Mouse (Mus musculus): ENCODE data around the gene Gm8369. TPM values are rescaled to one million over a fixed set of nuclear protein-coding genes. Genes with fewer than 3 reads are reported as not detected.
A peak's percentile ranks its signal among the peaks of the same experiment; 100 is the strongest.
"Not testable (repeated sequence)": the region's sequence is repeated elsewhere in the genome, so short reads cannot be mapped to it uniquely, and the experiment has no call there.

The Gm8369 gene
- under 1 TPM; 0.36 to 0.83 TPM for total RNA-seq (2021)
- long read RNA-seq, experiment 1: 0 reads
- long read RNA-seq, experiment 2: 0 reads

DNA sequence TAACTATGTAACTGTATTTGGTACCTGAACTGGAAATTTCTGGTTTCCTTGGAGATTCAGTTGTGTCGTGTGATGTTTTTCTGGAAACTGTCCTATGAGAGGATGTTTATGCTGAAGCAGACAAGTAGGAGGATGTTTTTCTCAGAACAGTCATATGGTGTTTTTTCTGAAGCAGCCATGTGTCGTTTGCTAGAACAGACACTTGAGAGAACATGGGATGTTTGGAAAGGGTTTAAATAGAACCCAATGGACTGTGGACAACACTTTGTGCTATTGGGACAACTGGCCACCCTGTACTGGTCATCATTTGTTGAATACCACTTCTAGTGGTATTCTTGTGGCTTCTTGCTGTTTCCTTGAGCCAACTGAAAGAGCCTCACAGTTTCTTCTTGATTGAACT lies at the start of gene Gm8369:
Gm8369 (plus strand) TSS at position 193 of the 400 bp plus-strand sequence.
- TF ChIP-seq CTCF (conservative IDR thresholded peaks at IDR 0.05): no peak
- Histone ChIP-seq H3K27ac (peak within 1 kb of the TSS; percentile 90), H3K4me3 (no peak within 1 kb of the TSS)
- DNase-seq (ENCODE audit: low spot score in 2 of 2): peak; percentile 40 to 75

DNA sequence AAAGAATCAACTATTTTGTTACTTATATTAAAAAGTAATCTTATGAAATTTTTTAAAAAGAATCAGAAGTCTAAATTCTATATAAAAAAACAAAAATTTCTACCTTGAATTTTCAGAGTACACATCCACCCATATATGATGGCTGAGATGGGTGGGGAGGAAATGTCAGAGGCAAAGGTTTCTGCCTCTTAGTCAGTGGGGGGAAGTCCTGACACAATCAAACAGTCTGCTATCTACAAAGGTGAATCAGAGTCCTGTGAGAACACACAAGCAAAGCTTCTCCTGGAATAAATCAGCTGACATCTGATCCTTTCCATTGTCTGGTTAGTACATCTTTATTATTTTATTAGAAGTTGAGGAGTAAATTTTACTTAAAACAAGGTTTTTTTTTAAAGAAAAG lies 42.4 kb upstream of the Gm8369 start, which contains the start of gene Ms4a4b:
Ms4a4b (plus strand) TSS at position 216 of the 400 bp plus-strand sequence.
- TF ChIP-seq CTCF (conservative IDR thresholded peaks at IDR 0.05): no peak
- no peak for DNase-seq (ENCODE audit: low spot score in 2 of 2)
- Histone ChIP-seq H3K4me3 (no peak within 1 kb of the TSS), H3K27ac (no peak within 1 kb of the TSS)

DNA sequence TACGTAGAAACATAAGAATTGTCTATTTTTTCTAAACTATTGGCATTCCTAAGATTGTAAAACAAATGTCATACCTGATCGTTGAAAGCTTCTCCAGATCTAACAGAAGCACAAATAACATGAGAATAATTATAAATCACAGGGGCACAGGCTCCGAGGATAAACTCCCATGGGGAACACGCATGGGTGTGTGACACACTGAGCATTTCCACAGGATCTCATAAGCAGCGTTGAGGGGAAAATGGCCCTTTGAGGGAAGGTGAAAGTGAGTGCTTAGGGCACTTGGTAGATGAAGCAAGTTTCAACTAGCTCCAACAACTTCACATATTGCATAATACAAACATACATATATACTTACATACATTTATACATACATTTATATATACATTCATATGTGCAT lies 41.8 kb upstream of the Gm8369 start:
- TF ChIP-seq CTCF (conservative IDR thresholded peaks at IDR 0.05): no peak
- DNase-seq (ENCODE audit: low spot score in 2 of 2): no peak
- Histone ChIP-seq H3K4me3 (no peak overlapping the region), H3K27ac (no peak overlapping the region)

DNA sequence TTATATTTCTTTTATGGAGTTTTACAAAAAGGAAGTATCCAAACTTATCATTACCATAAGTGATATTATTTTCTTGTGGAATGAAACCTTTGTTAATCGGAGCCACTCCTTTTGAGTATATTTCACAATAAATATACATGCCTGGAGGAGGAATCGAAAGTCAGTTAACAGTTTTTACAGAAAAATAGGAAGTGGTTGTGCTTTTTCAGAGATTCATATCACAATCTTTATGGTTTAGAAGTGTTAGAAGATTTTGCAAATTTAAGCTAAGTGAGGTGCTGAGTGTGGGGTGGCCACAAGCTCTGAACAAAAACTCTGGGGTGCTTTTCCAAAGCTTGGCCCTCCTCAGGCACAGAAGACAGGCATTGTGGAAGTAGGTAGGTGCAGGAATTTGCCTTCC lies 38.5 kb upstream of the Gm8369 start:
- Histone ChIP-seq H3K27ac (no peak overlapping the region), H3K4me3 (no peak overlapping the region)
- TF ChIP-seq CTCF (conservative IDR thresholded peaks at IDR 0.05): no peak
- DNase-seq (ENCODE audit: low spot score in 2 of 2): no peak

DNA sequence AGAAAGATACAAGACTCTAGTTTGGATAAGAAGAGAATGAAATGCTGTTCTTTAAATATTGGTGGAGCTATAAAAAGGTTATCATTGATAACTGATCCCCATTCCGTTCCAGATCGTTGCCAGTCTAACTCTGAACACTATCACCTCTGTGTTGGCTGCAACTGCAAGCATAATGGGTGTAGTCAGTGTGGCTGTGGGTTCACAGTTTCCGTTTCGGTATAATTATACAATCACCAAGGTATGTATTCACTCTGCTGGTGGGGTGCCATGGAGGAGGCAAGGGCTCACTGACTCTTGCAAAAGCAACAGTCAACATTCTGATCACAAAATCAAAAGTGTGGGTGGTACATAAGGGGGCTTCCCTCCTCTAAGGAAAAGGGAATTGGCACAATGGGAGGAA lies 26.7 kb upstream of the Gm8369 start:
- DNase-seq (ENCODE audit: low spot score in 2 of 2); H3K4me3 ChIP-seq; H3K27ac ChIP-seq: not testable (repeated sequence)

DNA sequence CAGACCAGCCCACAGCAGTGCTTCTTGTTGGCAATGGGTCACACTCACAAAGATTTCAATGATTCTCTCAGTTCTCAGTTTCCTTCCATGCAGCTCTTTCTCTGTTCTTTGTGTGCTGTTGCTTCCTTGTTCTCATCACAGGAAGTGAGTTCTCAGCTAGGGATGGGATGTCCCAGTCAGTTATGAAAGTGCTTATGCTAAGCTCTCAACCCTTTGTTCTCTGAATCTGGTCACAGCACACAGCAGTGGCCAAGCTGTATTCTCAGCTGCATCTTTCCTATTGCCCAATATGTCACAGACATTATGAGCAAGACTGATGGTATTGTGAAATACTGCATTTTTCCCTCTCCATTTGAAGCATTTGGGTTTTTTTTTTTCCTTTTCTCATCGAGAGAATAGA lies 20.9 kb upstream of the Gm8369 start:
- H3K27ac ChIP-seq; DNase-seq (ENCODE audit: low spot score in 2 of 2): not testable (repeated sequence)

DNA sequence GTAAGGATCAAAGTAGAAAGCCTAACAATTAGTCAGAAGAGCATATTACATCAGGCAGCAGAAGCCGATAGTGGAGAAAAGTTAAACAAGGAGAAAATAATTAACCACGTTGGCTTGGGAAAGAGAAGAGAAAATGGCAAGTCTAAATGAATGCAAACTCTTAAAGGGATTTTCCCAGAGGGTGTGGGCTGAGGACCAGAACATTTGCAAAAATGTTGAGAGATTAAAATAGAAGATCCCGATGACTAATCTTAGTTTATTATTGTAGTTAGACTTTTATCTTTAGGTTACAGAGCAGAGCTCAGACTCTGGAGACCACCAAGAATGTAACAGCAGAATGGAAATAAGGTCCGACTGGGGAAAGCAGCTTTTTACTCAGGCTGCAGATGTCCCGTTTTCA lies 19.3 kb upstream of the Gm8369 start:
- DNase-seq (ENCODE audit: low spot score in 2 of 2): no peak
- no peak overlapping the region for H3K4me3 ChIP-seq
- no peak for TF ChIP-seq CTCF (conservative IDR thresholded peaks at IDR 0.05)
- H3K27ac ChIP-seq: no peak overlapping the region

More for the DNA sequence above, 20.9 kb upstream of the Gm8369 start:
- not testable (repeated sequence) for H3K4me3 ChIP-seq

DNA sequence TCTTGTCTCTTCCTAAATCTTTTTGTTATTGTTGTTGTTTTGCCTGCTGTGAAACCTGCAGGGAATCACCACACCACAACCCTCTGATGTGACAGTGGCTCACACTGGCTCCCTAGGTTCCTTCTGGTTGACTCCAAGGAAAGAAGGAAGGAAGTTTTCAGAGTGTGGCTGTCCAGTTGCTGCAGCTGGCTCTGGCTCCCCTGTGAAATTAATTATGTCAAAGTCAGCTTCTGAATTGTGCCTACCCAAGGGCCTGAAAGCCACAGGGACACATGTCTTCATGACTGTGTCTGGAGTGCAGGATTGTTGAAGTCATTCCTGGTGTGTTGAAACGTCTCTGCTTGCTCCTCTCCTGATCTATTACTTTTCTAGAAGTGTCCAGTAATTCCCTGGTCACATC lies 17.4 kb upstream of the Gm8369 start:
- H3K27ac ChIP-seq; DNase-seq (ENCODE audit: low spot score in 2 of 2): not testable (repeated sequence)

DNA sequence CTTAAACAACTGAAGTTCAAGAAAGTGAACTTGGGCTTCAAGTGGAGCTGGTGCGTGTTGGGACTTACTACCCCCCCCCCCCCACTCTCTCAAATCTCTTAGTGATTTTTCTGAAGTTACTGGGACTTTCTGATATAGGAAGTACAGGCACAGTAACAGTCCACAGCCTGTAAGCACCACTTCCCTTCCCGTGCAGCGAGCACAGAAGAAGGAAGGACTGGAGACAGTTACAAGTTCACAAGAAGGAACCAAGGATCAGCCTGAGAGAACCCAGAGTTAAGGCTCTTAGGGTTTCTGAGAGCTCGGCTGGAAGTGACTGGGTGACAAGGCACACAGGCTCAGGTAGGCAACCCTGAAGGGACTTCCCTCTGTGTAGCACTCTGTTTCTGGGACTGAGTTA lies 16.5 kb upstream of the Gm8369 start, which contains the start of gene Ms4a6c:
Ms4a6c (plus strand) TSS at position 152 of the 400 bp plus-strand sequence.
- not testable (repeated sequence) for H3K4me3 ChIP-seq; DNase-seq (ENCODE audit: low spot score in 2 of 2)

More for the DNA sequence above, 17.4 kb upstream of the Gm8369 start:
- H3K4me3 ChIP-seq: not testable (repeated sequence)

DNA sequence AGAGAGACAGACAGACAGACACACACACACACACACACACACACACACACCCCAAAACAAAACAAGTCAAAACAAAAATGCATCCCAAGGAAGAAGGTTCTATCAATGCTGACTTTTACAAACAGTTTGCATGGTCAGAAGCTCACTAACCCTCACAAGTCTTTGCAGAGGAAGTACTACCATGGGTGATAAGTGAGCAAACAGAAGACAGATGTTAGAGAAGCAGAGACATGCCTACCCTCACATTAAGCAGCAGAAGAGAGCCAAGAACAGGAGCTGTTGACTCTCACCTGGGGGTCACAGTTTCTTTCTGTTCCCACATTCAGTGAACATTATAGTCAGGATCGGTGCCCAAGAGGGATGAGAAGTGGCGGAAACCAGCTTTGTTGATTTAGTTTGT lies 6.0 kb upstream of the Gm8369 start:
- Histone ChIP-seq H3K4me3 (no peak overlapping the region), H3K27ac (no peak overlapping the region)
- no peak for DNase-seq (ENCODE audit: low spot score in 2 of 2)
- TF ChIP-seq CTCF (conservative IDR thresholded peaks at IDR 0.05): no peak

More for the DNA sequence above, 16.5 kb upstream of the Gm8369 start, which contains the start of gene Ms4a6c:
- not testable (repeated sequence) for H3K27ac ChIP-seq

DNA sequence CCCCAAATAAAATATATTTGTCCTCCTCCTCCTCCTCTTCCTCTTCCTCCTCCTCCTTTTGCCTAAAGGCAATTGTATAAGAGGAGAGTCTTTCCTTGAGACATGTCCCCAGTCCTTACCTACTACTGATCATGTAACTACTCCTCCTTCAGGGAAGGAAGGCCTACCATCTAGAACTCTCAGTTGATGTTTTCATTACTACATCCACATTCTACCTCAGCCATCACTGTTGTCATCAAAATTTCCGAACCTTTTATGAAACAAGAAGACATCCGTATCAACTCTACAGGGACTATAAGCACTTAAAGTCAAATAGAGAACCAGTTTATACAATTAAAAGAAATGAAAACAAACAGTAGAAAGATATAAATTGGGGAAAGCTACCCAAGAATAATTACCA lies 3.1 kb upstream of the Gm8369 start:
- H3K27ac ChIP-seq: no peak overlapping the region
- TF ChIP-seq CTCF (conservative IDR thresholded peaks at IDR 0.05): no peak
- H3K4me3 ChIP-seq: no peak overlapping the region
- no peak for DNase-seq (ENCODE audit: low spot score in 2 of 2)

DNA sequence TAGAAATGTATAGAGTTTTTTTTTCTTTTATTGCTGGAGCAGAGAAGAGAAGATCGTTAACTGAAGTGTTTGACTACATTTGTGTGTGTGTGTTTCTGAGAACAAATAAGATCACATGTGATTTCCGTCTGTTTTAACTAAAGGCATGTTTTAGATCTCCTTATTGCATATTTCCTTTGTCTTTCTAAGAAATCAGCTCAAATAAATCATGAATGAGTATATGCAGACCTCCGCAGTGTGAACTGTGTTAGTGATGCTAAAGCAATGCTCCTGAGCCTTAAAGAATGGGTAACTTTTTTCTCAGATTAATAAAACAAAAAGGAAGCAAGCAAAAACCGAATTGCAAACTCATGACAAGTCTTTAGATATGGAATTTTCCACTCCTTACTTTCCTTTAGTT lies 1.8 kb upstream of the Gm8369 start:
- TF ChIP-seq CTCF (conservative IDR thresholded peaks at IDR 0.05): no peak
- DNase-seq (ENCODE audit: low spot score in 2 of 2): no peak

DNA sequence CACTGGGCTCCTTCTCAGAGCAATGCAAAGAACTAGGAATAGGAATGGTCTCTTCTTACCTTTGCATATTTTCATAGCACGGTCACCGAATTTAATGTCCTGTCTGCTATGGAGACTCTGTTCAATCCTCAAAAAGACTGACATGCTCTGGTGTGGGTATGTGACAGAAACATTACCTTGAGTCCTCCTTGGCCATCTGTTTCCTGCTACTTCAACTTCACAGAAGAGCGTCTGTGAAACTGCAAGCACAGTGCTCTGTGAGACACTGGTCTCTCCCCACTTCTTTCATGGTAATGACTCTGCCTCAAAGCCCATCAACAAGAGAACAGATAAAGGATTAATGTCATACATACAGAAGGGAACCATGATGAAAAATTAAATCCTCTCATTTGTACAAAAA lies 1.4 kb upstream of the Gm8369 start:
- no peak for DNase-seq (ENCODE audit: low spot score in 2 of 2)
- Histone ChIP-seq H3K4me3 (no peak overlapping the region), H3K27ac (peak overlapping the region; percentile 90)
- no peak for TF ChIP-seq CTCF (conservative IDR thresholded peaks at IDR 0.05)

More for the DNA sequence above, 1.8 kb upstream of the Gm8369 start:
- peak overlapping the region; percentile 90; the same call in 1 of the 2 replicates for H3K27ac ChIP-seq
- H3K4me3 ChIP-seq: no peak overlapping the region

DNA sequence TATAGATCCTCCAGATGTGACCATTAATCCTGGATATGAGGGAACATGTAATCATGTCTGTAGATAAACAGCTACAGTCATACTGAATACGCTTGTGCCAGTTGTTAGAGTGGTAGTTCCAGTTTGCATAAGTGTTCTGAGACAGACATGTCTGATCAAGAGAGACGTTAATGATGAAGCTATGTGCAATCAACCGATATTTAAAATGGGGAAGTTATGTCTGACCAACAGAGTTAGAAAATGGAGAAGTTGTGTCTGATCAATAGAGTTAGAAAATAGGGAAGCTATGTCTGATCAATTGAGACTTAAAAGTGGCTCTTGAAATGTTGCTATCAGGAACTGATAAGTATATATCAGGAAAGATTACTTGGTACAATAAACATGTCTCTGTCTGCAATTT lies 472 bp upstream of the Gm8369 start:
- no peak for DNase-seq (ENCODE audit: low spot score in 2 of 2)
- peak overlapping the region; percentile 90 for H3K27ac ChIP-seq
- H3K4me3 ChIP-seq: no peak overlapping the region
- no peak for TF ChIP-seq CTCF (conservative IDR thresholded peaks at IDR 0.05)

DNA sequence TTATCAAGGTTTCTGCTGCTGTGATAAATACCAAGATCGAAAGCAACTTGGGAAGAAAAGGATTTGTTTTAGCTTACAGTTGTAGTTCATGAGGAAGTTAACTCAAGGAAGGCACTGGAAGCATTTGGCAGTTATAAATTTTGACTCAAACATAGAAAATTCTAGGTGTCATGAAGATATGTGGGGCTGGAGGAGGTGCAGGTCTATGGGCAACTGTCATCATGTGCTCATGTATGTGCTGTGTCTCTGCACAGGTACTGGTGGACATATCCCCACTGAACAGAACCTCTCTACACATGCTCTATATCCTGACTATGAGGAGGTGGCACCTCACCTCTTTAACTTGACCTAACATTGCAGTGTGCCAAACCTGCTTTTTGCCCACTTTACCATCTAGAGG lies 861 bp downstream of the Gm8369 start:
- Histone ChIP-seq H3K4me3 (no peak overlapping the region), H3K27ac (peak overlapping the region; percentile 89)
- DNase-seq (ENCODE audit: low spot score in 2 of 2): no peak
- no peak for TF ChIP-seq CTCF (conservative IDR thresholded peaks at IDR 0.05)

All from layer of hippocampus, adult 2 months (tissue).